Mouse (Mus musculus) lung, embryonic 14.5 days (tissue): ENCODE measurements around the gene Hist1h2bc. TPM values are rescaled to one million over a fixed set of nuclear protein-coding genes. Genes with fewer than 3 reads are reported as not detected.
"Not testable (repeated sequence)": the region's sequence is repeated elsewhere in the genome, so short reads cannot be mapped to it uniquely, and the experiment has no call there.

Experiments
- ATAC-seq: fragments of 200-750 bp; cut with Nextera tagmentation; 2 replicates; pipeline ENCODE4 v1.8.0; 2017; ENCODE audit warnings: mild to moderate bottlenecking, moderate TSS enrichment, moderate library complexity; ENCODE audit not compliant: insufficient read depth
- DNase-seq: peaks from one replicate; pipeline ENCODE4 v3.0.0-alpha.2; 2015
- H3K27ac ChIP-seq: fragments of 300-500 bp; sonication (generic); 2 replicates; pipeline ENCODE4 v1.5.1; 2014; ENCODE audit warnings: low read depth, mild to moderate bottlenecking, moderate library complexity
- H3K27me3 ChIP-seq: fragments of 300-500 bp; sonication (generic); 2 replicates; pipeline ENCODE4 v1.6.1; 2014; ENCODE audit warnings: low read length, control low read depth; ENCODE audit not compliant: insufficient read depth
- H3K36me3 ChIP-seq: fragments of 300-500 bp; sonication (generic); 2 replicates; pipeline ENCODE4 v1.6.1; 2014; ENCODE audit warnings: control low read depth; ENCODE audit not compliant: insufficient read depth
- H3K4me1 ChIP-seq: fragments of 300-500 bp; sonication (generic); 2 replicates; pipeline ENCODE4 v1.6.1; 2014; ENCODE audit warnings: antibody characterized with exemption, control low read depth; ENCODE audit not compliant: insufficient read depth
- H3K4me2 ChIP-seq: fragments of 300-500 bp; sonication (generic); 2 replicates; pipeline ENCODE4 v1.6.1; 2014; ENCODE audit warnings: mild to moderate bottlenecking
- H3K4me3 ChIP-seq: fragments of 300-500 bp; sonication (generic); 2 replicates; pipeline ENCODE4 v1.5.1; 2014; ENCODE audit warnings: low read depth, low read length
- H3K9ac ChIP-seq: fragments of 300-500 bp; sonication (generic); 2 replicates; pipeline ENCODE4 v1.6.1; 2014
- H3K9me3 ChIP-seq: fragments of 300-500 bp; sonication (generic); 2 replicates; pipeline ENCODE4 v1.6.1; 2016; ENCODE audit warnings: low read depth, low read length, control low read depth
- CTCF ChIP-seq: IDR thresholded peaks from 2 replicates; pipeline ENCODE4 v1.5.1; 2016; ENCODE audit warnings: antibody characterized with exemption, low read depth
- WGBS: fragments of 180-500 bp; shearing (Covaris S2); extraction: QIAGEN DNeasy Blood & Tissue Kit; methylation state at CpG from one replicate; pipeline ENCODE4 v1.1.7; 2014; 5-methylcytosine and 5-hydroxymethylcytosine counted together
- polyA plus RNA-seq: library from polyadenylated mRNA; unstranded; fragments of >200 nt; fragmentation: Nextera tagmentation; extraction: Ambion mirVana; gene quantifications from 2 replicates; pipeline ENCODE4 v1.2.1, GENCODE M21; 2014

Hist1h2bc gene
- polyA plus RNA-seq, 1 experiment from 2014 or later, result 52.9 TPM

- peak overlapping the region; percentile 18; the same call in 1 of the 2 replicates for H3K27ac ChIP-seq
- peak overlapping the region; percentile 61 for H3K9ac ChIP-seq
- 34% methylated on average over 12 of the region's 15 CpGs for WGBS
- DNase-seq (no peak), ATAC-seq (peak; percentile 17; the same call in 1 of the 2 replicates)
- no peaks in the 10 kb centered on the region for H3K36me3 ChIP-seq
- no peaks in the 10 kb centered on the region for H3K27me3 ChIP-seq
- H3K4me2 ChIP-seq, result peak overlapping the region; percentile 80
- H3K4me1 ChIP-seq, result no peaks in the 10 kb centered on the region; the same call in 1 of the 2 replicates
- H3K4me3 ChIP-seq, result peak overlapping the region; percentile 41
- H3K9me3 ChIP-seq, result no peaks in the 10 kb centered on the region
- no peak for TF ChIP-seq CTCF
These were observed 25.8 kb downstream of the Hist1h2bc start for GRCm38 (mm10) chr13:23709714-23710373.

GRCm38 (mm10) chr13:23710374-23711089, 26.5 kb downstream of the Hist1h2bc start, which contains the start of gene Hfe:
Gene Hfe (minus strand): TSS chr13:23710854.
- H3K9me3 ChIP-seq, result no peaks in the 10 kb centered on the region
- peak within 1 kb of the TSS; percentile 41 for H3K4me3 ChIP-seq
- peak within 1 kb of the TSS; percentile 61 for H3K9ac ChIP-seq
- no peaks in the 10 kb centered on the region for H3K27me3 ChIP-seq
- H3K36me3 ChIP-seq, result no peaks in the 10 kb centered on the region
- H3K4me1 ChIP-seq, result no peaks in the 10 kb centered on the region; the same call in 1 of the 2 replicates
- WGBS, result 5% methylated on average over 17 of the region's 17 CpGs
- peak; percentile 52 for ATAC-seq
- peak; percentile 68 for DNase-seq
- H3K27ac ChIP-seq, result peak within 1 kb of the TSS; percentile 18; the same call in 1 of the 2 replicates
- peak within 1 kb of the TSS; percentile 80 for H3K4me2 ChIP-seq
- no peak for TF ChIP-seq CTCF

GRCm38 (mm10) chr13:23716261-23717042, 32.5 kb downstream of the Hist1h2bc start:
- TF ChIP-seq CTCF, result no peak
- ATAC-seq, result no peak
- WGBS, result 84% methylated on average over 5 of the region's 5 CpGs

DNA sequence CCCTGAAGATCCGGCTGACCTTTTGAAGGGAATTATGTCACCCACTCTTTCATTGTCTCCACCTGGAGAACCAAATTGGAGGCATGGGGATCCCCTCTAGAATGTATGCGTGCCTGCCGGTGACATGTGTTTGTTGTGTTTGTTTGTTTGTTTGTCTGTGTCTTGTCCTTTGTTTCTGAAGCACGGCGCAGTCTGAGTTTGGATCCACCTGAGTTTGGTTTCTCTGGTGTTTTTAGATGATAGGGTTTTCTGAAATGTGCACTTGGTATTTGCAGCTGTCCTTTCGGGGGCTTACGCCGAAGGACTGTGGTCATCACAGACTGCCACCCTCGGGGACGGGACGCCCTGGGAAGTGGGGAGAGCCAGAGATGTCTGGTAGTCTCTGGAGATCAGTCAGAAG, 33.2 kb downstream of the Hist1h2bc start:
- Histone ChIP-seq H3K9ac (no peak overlapping the region), H3K36me3 (no peaks in the 10 kb centered on the region), H3K27me3 (no peaks in the 10 kb centered on the region), H3K4me1 (no peaks in the 10 kb centered on the region), H3K9me3 (no peaks in the 10 kb centered on the region; the same call in 1 of the 2 replicates), H3K4me3 (no peak overlapping the region), H3K27ac (no peak overlapping the region), H3K4me2 (no peak overlapping the region)
- no peak for TF ChIP-seq CTCF
- DNase-seq, result no peak
- 39% methylated on average over 11 of the region's 11 CpGs for WGBS
- ATAC-seq, result no peak

More at GRCm38 (mm10) chr13:23716261-23717042, 32.5 kb downstream of the Hist1h2bc start:
- no peak overlapping the region for H3K27ac ChIP-seq
- no peaks in the 10 kb centered on the region for H3K27me3 ChIP-seq
- no peaks in the 10 kb centered on the region for H3K36me3 ChIP-seq
- no peak overlapping the region for H3K9ac ChIP-seq
- no peak overlapping the region for H3K4me2 ChIP-seq
- no peak for DNase-seq
- no peaks in the 10 kb centered on the region; the same call in 1 of the 2 replicates for H3K9me3 ChIP-seq
- no peaks in the 10 kb centered on the region for H3K4me1 ChIP-seq
- H3K4me3 ChIP-seq, result no peak overlapping the region

GRCm38 (mm10) chr13:23717593-23718245, 33.7 kb downstream of the Hist1h2bc start:
- not testable (repeated sequence) for H3K27ac ChIP-seq, H3K27me3 ChIP-seq, H3K4me3 ChIP-seq, H3K4me1 ChIP-seq, H3K36me3 ChIP-seq, ATAC-seq, H3K9me3 ChIP-seq, H3K9ac ChIP-seq, H3K4me2 ChIP-seq, DNase-seq
- WGBS, result 6% methylated on average over 2 of the region's 2 CpGs

DNA sequence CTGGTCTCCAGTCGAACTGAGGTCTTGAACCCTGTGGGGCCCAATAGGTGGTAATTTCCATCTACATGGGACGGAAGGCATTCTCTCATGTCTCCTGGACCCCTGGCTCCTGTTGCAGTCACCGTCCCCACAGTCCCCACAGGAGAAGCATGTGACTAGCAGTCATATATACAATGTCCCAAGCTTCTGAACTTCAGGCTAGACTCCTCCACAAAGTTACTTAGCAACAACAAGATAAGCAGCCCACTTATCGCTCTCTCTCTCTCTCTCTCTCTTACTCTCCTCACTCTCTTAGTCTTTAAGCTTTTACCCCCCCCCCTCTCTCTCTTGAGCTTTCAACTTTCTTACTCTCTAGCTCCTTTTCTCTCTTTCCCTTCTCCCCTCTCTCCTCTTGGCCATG, 40.2 kb downstream of the Hist1h2bc start:
- Histone ChIP-seq H3K4me1 (0 out of 2 replicates have a peak, but pooled peaks cover 4% of the 10 kb centered on the region), H3K4me3 (no peak overlapping the region), H3K27ac (no peak overlapping the region), H3K4me2 (no peak overlapping the region), H3K36me3 (no peaks in the 10 kb centered on the region), H3K27me3 (no peaks in the 10 kb centered on the region), H3K9me3 (no peaks in the 10 kb centered on the region; the same call in 1 of the 2 replicates), H3K9ac (no peak overlapping the region)
- ATAC-seq (no peak; the same call in 1 of the 2 replicates), DNase-seq (no peak)
- 48% methylated on average over 4 of the region's 4 CpGs for WGBS
- no peak for TF ChIP-seq CTCF
